Mouse (Mus musculus) gastrocnemius, postnatal 10 days (tissue): ENCODE results near the gene Zscan4d. TPM values are rescaled to one million over a fixed set of nuclear protein-coding genes. Genes with fewer than 3 reads are reported as not detected.
"Not testable (repeated sequence)": the region's sequence is repeated elsewhere in the genome, so short reads cannot be mapped to it uniquely, and the experiment has no call there.

Source experiments
- DNase-seq: peaks from one replicate; pipeline ENCODE4 v3.0.0; 2021; ENCODE audit warnings: mixed read lengths
- long read RNA-seq, 2 experiments: library from polyadenylated mRNA; stranded (forward); transcript quantifications; one replicate each; pipeline ENCODE4 v2.0.0; 2021
- total RNA-seq, 2 experiments: library from RNA; stranded (reverse); gene quantifications; 2 replicates each; pipeline ENCODE4 v1.2.3; 2021

Zscan4d gene
- total RNA-seq = not detected
- long read RNA-seq, experiment 1 = 0 reads
- long read RNA-seq, experiment 2 = 0 reads

DNA sequence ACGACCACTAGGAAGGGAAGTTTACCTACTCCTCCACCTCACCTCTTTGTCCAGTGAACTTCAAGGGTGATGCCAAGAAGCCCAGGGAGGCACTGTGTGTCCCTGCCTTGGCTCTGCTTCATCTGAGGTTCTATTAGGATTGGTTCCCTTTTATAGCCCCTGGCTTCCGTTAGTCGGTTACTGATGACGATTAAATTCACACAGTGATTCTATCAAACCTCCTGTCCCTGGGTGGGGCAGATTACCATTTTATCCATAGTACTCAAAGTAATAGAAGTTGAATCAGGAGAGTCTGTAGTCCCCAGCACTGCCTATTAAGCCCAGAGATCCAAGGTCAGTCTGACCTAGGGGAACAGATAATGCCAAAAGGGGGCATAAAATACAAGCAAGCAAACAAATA, at the start of gene Zscan4d:
Zscan4d (minus strand) TSS at position 101 of the 400 bp plus-strand sequence.
- not testable (repeated sequence) for DNase-seq

GRCm38 (mm10) chr7:11158036-11158435, 7.9 kb downstream of the Zscan4d start:
- DNase-seq = not testable (repeated sequence)

Other genes with a start within 250 kb of the Zscan4d start
- gene Zscan4c, start 160.4 kb downstream of the Zscan4d start, total RNA-seq = not detected
- gene Zscan4-ps1, start 96.5 kb downstream of the Zscan4d start, total RNA-seq = not detected
- gene Zscan4e, start 144.5 kb upstream of the Zscan4d start, total RNA-seq = not detected
- gene Zscan4f, start 231.8 kb upstream of the Zscan4d start, total RNA-seq = not detected